Mouse (Mus musculus) cerebellum, adult 18-20 months (tissue): ENCODE results near the gene Gm20388.

ENCODE experiments used
- DNase-seq, 2 experiments: peaks; one replicate each; pipeline ENCODE4 v3.0.0; 2021

The Gm20388 gene

GRCm38 (mm10) chr8:122758597-122758996 lies 2848.0 kb downstream of the Gm20388 start:
- no peak for DNase-seq

- DNase-seq = no peak
Observed at GRCm38 (mm10) chr8:122760116-122760515, 2849.5 kb downstream of the Gm20388 start.

GRCm38 (mm10) chr8:122761109-122761508 lies 2850.5 kb downstream of the Gm20388 start:
- DNase-seq = no peak

- DNase-seq = no peak
Observed at GRCm38 (mm10) chr8:122762731-122763266, 2852.2 kb downstream of the Gm20388 start.

- DNase-seq = no peak
Observed at GRCm38 (mm10) chr8:122763267-122763738, 2852.7 kb downstream of the Gm20388 start.

- DNase-seq = no peak
Observed at GRCm38 (mm10) chr8:122764790-122765474, 2854.3 kb downstream of the Gm20388 start.

- no peak for DNase-seq
Observed at GRCm38 (mm10) chr8:122766189-122766588, 2855.5 kb downstream of the Gm20388 start.

GRCm38 (mm10) chr8:122766647-122767200 lies 2856.1 kb downstream of the Gm20388 start:
- DNase-seq = no peak

GRCm38 (mm10) chr8:122767229-122767628 lies 2856.6 kb downstream of the Gm20388 start:
- no peak for DNase-seq

- DNase-seq = peak; percentile 58 to 66
Observed at GRCm38 (mm10) chr8:122769251-122770058, 2858.8 kb downstream of the Gm20388 start.

- no peak for DNase-seq
Observed at GRCm38 (mm10) chr8:122772431-122773060, 2861.9 kb downstream of the Gm20388 start.

- DNase-seq = peak; percentile 55 to 83
Observed at GRCm38 (mm10) chr8:122775285-122776155, 2864.9 kb downstream of the Gm20388 start, which contains the start of gene Acsf3. TSS of gene Acsf3 (plus strand) at chr8:122775486.

GRCm38 (mm10) chr8:122777701-122778100 lies 2867.1 kb downstream of the Gm20388 start:
- no peak for DNase-seq

- no peak for DNase-seq
Observed at GRCm38 (mm10) chr8:122778703-122779239, 2868.1 kb downstream of the Gm20388 start.

- DNase-seq = no peak
Observed at GRCm38 (mm10) chr8:122779255-122779654, 2868.6 kb downstream of the Gm20388 start.

- DNase-seq = no peak
Observed at GRCm38 (mm10) chr8:122784756-122785155, 2874.1 kb downstream of the Gm20388 start.

GRCm38 (mm10) chr8:122789796-122790195 lies 2879.2 kb downstream of the Gm20388 start:
- no peak for DNase-seq

- peak; percentile 72 for DNase-seq
Observed at GRCm38 (mm10) chr8:122793375-122794174, 2882.9 kb downstream of the Gm20388 start.

- no peak for DNase-seq
Observed at GRCm38 (mm10) chr8:122794175-122794454, 2883.5 kb downstream of the Gm20388 start.

- no peak for DNase-seq
Observed at GRCm38 (mm10) chr8:122803906-122804761, 2893.5 kb downstream of the Gm20388 start.
